Mouse (Mus musculus): ENCODE measurements around the gene Egfl8.

DNA sequence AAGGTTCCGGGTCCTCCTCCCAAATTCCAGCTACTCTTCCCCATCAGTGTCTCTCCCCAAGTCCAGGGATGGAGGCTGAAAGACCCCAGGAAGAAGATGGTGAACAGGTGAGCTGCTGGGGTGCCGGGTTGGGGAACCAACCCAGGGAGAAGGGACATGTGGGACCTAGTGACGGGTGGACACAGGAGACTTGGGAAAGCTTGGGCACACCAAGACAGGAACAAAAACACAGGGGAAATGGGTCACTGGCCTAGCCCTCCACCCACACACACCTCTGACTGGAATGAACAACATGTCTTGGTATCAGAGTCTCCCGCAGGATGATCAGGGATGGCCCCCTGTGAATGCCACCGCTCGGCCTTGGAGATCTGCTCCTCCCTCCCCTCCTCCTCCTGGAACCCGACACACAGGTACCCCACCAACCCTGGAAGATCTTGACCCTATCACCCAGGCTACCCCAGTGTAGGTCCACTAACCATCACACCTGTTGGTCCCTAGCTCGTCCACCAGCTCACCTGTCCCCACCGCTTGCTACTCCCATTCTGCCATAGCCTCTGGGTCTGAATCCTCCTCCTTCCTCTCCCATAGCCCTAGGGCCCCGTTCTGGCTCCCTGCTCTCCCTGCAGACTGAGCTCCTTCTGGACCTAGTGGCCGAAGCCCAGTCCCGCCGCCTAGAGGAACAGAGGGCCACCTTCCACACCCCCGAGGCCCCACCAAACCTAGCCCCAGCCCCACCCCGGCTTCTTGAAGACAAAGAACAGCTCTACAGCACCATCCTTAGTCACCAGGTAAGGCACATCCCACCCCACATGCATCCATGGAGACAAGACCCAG is 25.4 kb downstream of the Egfl8 start:
- no peak for TF ChIP-seq CTCF (IDR thresholded peaks at IDR 0.05; ENCODE audit: low read depth)
- no peak for TF ChIP-seq EP300 (optimal IDR thresholded peaks at IDR 0.05)

All from stomach, postnatal 0 days (tissue).